Mouse (Mus musculus) left cerebral cortex, adult 6 months (tissue): ENCODE measurements around the gene Ptger3. TPM values are rescaled to one million over a fixed set of nuclear protein-coding genes. Genes with fewer than 3 reads are reported as not detected.

Experiments used
- long read RNA-seq, 2 experiments: library from polyadenylated mRNA; unstranded; transcript quantifications; one replicate each; pipeline ENCODE4 v2.0.0; 2019 to 2020
- polyA plus RNA-seq: library from polyadenylated mRNA; unstranded; fragments of <200 nt; fragmentation: Nextera tagmentation; gene quantifications from 2 replicates; pipeline ENCODE4 v1.2.3, GENCODE M21; 2021

Gene Ptger3
- 2.0 and 2.7 TPM in 2 replicates for polyA plus RNA-seq
- long read RNA-seq, experiment 1, transcript Ptger3-202 (4 exons, 2,097 nt): major isoform, 8 of 16 reads
- long read RNA-seq, experiment 1, partial matches to known transcripts: 0 of 16 reads
- long read RNA-seq, experiment 1, other reads (novel, unspliced or antisense): 2 of 16 reads
- long read RNA-seq, experiment 2, partial matches to known transcripts: 0 of 6 reads
- long read RNA-seq, experiment 2, other reads (novel, unspliced or antisense): 2 of 6 reads

GRCm38 (mm10) chr3:157566725-157567565, at the start of gene Ptger3:
Gene Ptger3 (plus strand): TSS chr3:157566892.

GRCm38 (mm10) chr3:157533964-157534785, 32.5 kb upstream of the Ptger3 start, which contains the start of gene Zranb2:
Gene Zranb2 (plus strand): TSS chr3:157534160.

Other genes with a start within 250 kb of the Ptger3 start
- 111 and 155 TPM in 2 replicates for gene Zranb2, start 32.7 kb upstream of the Ptger3 start, polyA plus RNA-seq